Mouse (Mus musculus) NIH3T3 (cell line): ENCODE results near the gene Olfr1297.

Experiments
- DNase-seq: peaks from one replicate; pipeline ENCODE4 v3.0.0-alpha.2; 2012; ENCODE audit warnings: low read depth

Gene Olfr1297

GRCm38 (mm10) chr2:111626397-111626796, at the start of gene Olfr1297:
Gene Olfr1297 (minus strand): TSS chr2:111626497.
- DNase-seq = no peak

- DNase-seq = no peak
Measured at GRCm38 (mm10) chr2:111661119-111661518, 34.8 kb upstream of the Olfr1297 start, which contains the start of gene Olfr1299. Gene Olfr1299 (plus strand): TSS chr2:111661419.

- DNase-seq = no peak
Measured at GRCm38 (mm10) chr2:111649101-111649500, 22.8 kb upstream of the Olfr1297 start, which contains the start of gene Olfr1298. Gene Olfr1298 (minus strand): TSS chr2:111649201.

- no peak for DNase-seq
Measured at GRCm38 (mm10) chr2:111569581-111569980, 56.7 kb downstream of the Olfr1297 start, which contains the start of gene Olfr1295. Gene Olfr1295 (minus strand): TSS chr2:111569681.
